Mouse (Mus musculus) heart, embryonic 14.5 days (tissue): Measurements from ENCODE around the gene Nisch. TPM values are rescaled to one million over a fixed set of nuclear protein-coding genes. Genes with fewer than 3 reads are reported as not detected.

ENCODE experiments used
- ATAC-seq: fragments of 200-750 bp; cut with Nextera tagmentation; 2 replicates; pipeline ENCODE4 v1.8.0; 2017; ENCODE audit warnings: low read depth, moderate TSS enrichment; ENCODE audit not compliant: insufficient number of reproducible peaks, insufficient read depth, low FRiP score
- H3K27ac ChIP-seq, 2 experiments: fragments of 200-500 bp in 1 of 2; fragments of 300-500 bp in 1 of 2; sonication (generic) in 1 of 2; replicated peaks in 1 of 2; 2 replicates each; pipeline ENCODE4 v1.5.1; 2012 to 2014; ENCODE audit warnings: low read depth in 2 of 2, low read length in 2 of 2, control low read depth in 1 of 2, mild to moderate bottlenecking in 1 of 2, mixed read lengths in 1 of 2; ENCODE audit not compliant: control insufficient read depth in 1 of 2, insufficient read depth in 1 of 2
- H3K27me3 ChIP-seq: fragments of 300-500 bp; sonication (generic); 2 replicates; pipeline ENCODE4 v1.6.1; 2014; ENCODE audit warnings: mild to moderate bottlenecking, low read length, control low read depth; ENCODE audit not compliant: control insufficient read depth, insufficient read depth
- H3K36me3 ChIP-seq: fragments of 300-500 bp; sonication (generic); 2 replicates; pipeline ENCODE4 v1.6.1; 2014; ENCODE audit warnings: mild to moderate bottlenecking, control low read depth, low read length, mixed read lengths; ENCODE audit not compliant: control insufficient read depth, insufficient read depth
- H3K4me1 ChIP-seq, 2 experiments: fragments of 200-500 bp in 1 of 2; fragments of 300-500 bp in 1 of 2; sonication (generic) in 1 of 2; 2 replicates each; pipeline ENCODE4 v1.6.1; 2012 to 2014; ENCODE audit warnings: low read length in 2 of 2, control low read depth in 1 of 2, mixed read lengths in 1 of 2; ENCODE audit not compliant: control insufficient read depth in 2 of 2, insufficient read depth in 2 of 2
- H3K4me2 ChIP-seq: fragments of 300-500 bp; sonication (generic); 2 replicates; pipeline ENCODE4 v1.6.1; 2014; ENCODE audit warnings: mild to moderate bottlenecking, low read length
- H3K4me3 ChIP-seq, 2 experiments: fragments of 200-500 bp in 1 of 2; fragments of 300-500 bp in 1 of 2; sonication (generic) in 1 of 2; 2 replicates each; pipeline ENCODE4 v1.5.1; 2012 to 2014; ENCODE audit warnings: low read length in 2 of 2, mild to moderate bottlenecking in 2 of 2, control low read depth in 1 of 2, low read depth in 1 of 2, moderate library complexity in 1 of 2; ENCODE audit not compliant: control insufficient read depth in 1 of 2, insufficient read depth in 1 of 2
- H3K9ac ChIP-seq: fragments of 300-500 bp; sonication (generic); 2 replicates; pipeline ENCODE4 v1.6.1; 2014; ENCODE audit warnings: mild to moderate bottlenecking, low read length
- H3K9me3 ChIP-seq: fragments of 300-500 bp; sonication (generic); 2 replicates; pipeline ENCODE4 v1.6.1; 2016; ENCODE audit warnings: low read length, control low read depth; ENCODE audit not compliant: control insufficient read depth
- WGBS: fragments of 180-500 bp; shearing (Covaris S2); extraction: QIAGEN DNeasy Blood & Tissue Kit; methylation state at CpG from one replicate; pipeline ENCODE4 v1.1.7; 2014; 5-methylcytosine and 5-hydroxymethylcytosine counted together
- polyA plus RNA-seq: library from polyadenylated mRNA; unstranded; fragments of >200 nt; fragmentation: Nextera tagmentation; extraction: Ambion mirVana; gene quantifications from 2 replicates; pipeline ENCODE4 v1.2.1, GENCODE M21; 2014

Nisch gene
- polyA plus RNA-seq, 1 experiment from 2014 or later: 308 TPM

- WGBS: 83% methylated on average over 12 of the region's 12 CpGs
- no peak for ATAC-seq
- H3K9ac ChIP-seq: no peak overlapping the region
- H3K4me1 ChIP-seq: no peaks in the 10 kb centered on the region
- peaks cover 80% of the 10 kb centered on the region for H3K36me3 ChIP-seq
- no peak overlapping the region for H3K4me3 ChIP-seq
- H3K27me3 ChIP-seq: no peaks in the 10 kb centered on the region
- 0 out of 2 replicates have a peak, but pooled peaks cover 3% of the 10 kb centered on the region for H3K9me3 ChIP-seq
- H3K4me2 ChIP-seq: no peak overlapping the region
- no peak overlapping the region for H3K27ac ChIP-seq
Measured at GRCm38 (mm10) chr14:31139666-31140065, 77.1 kb downstream of the Nisch start.

GRCm38 (mm10) chr14:31138897-31139429 lies 77.8 kb downstream of the Nisch start:
- ATAC-seq: no peak
- H3K4me2 ChIP-seq: no peak overlapping the region
- peaks cover 84% of the 10 kb centered on the region for H3K36me3 ChIP-seq
- 0 out of 2 replicates have a peak, but pooled peaks cover 3% of the 10 kb centered on the region for H3K9me3 ChIP-seq
- WGBS: 88% methylated on average over 9 of the region's 9 CpGs
- H3K9ac ChIP-seq: no peak overlapping the region
- no peaks in the 10 kb centered on the region for H3K4me1 ChIP-seq
- H3K27ac ChIP-seq: no peak overlapping the region
- H3K4me3 ChIP-seq: no peak overlapping the region
- H3K27me3 ChIP-seq: no peaks in the 10 kb centered on the region

- no peak overlapping the region for H3K4me3 ChIP-seq
- H3K9me3 ChIP-seq: 0 out of 2 replicates have a peak, but pooled peaks cover 3% of the 10 kb centered on the region
- H3K9ac ChIP-seq: no peak overlapping the region
- WGBS: 85% methylated on average over 26 of the region's 35 CpGs
- H3K27ac ChIP-seq: peak overlapping the region in 1 of 2 experiments; percentile 47; a peak in 1 of 4 replicates
- peaks cover 0 to under 1% of the 10 kb centered on the region in 2 experiments; a peak in 2 of 4 replicates for H3K4me1 ChIP-seq
- no peak for ATAC-seq
- H3K36me3 ChIP-seq: peaks cover 84% of the 10 kb centered on the region
- H3K4me2 ChIP-seq: no peak overlapping the region
- H3K27me3 ChIP-seq: no peaks in the 10 kb centered on the region
Measured at GRCm38 (mm10) chr14:31138219-31138896, 78.4 kb downstream of the Nisch start.

- no peak for ATAC-seq
- H3K9me3 ChIP-seq: 0 out of 2 replicates have a peak, but pooled peaks cover 3% of the 10 kb centered on the region
- no peaks in the 10 kb centered on the region for H3K27me3 ChIP-seq
- WGBS: 72% methylated on average over 11 of the region's 11 CpGs
- H3K4me2 ChIP-seq: no peak overlapping the region
- peak overlapping the region; percentile 36 to 47; a peak in 3 of 4 replicates for H3K27ac ChIP-seq
- peaks cover 84% of the 10 kb centered on the region for H3K36me3 ChIP-seq
- H3K4me3 ChIP-seq: no peak overlapping the region
- H3K4me1 ChIP-seq: peaks cover 4 to 6% of the 10 kb centered on the region in 2 experiments; a peak in 3 of 4 replicates
- H3K9ac ChIP-seq: 0 out of 2 replicates have a peak overlapping the region, but pooled peaks have one; percentile 3
Measured at GRCm38 (mm10) chr14:31137791-31138190, 79.0 kb downstream of the Nisch start.

- WGBS: 79% methylated on average over 10 of the region's 10 CpGs
- Histone ChIP-seq H3K36me3 (peaks cover 79% of the 10 kb centered on the region), H3K9me3 (no peaks in the 10 kb centered on the region), H3K4me3 (no peak overlapping the region), H3K27me3 (no peaks in the 10 kb centered on the region), H3K27ac (peak overlapping the region in 1 of 2 experiments; percentile 47; a peak in 2 of 4 replicates), H3K4me1 (peaks cover 7 to 12% of the 10 kb centered on the region in 2 experiments; a peak in 3 of 4 replicates), H3K4me2 (no peak overlapping the region), H3K9ac (no peak overlapping the region)
- ATAC-seq: no peak
Measured at GRCm38 (mm10) chr14:31137281-31137595, 79.5 kb downstream of the Nisch start.

- 81% methylated on average over 26 of the region's 26 CpGs for WGBS
- Histone ChIP-seq H3K9ac (no peak overlapping the region), H3K36me3 (peaks cover 73% of the 10 kb centered on the region), H3K4me3 (no peak overlapping the region), H3K27ac (peak overlapping the region in 1 of 2 experiments; percentile 47; a peak in 1 of 4 replicates), H3K27me3 (no peaks in the 10 kb centered on the region), H3K4me2 (no peak overlapping the region), H3K4me1 (peaks cover 11 to 18% of the 10 kb centered on the region in 2 experiments), H3K9me3 (no peaks in the 10 kb centered on the region)
- ATAC-seq: no peak
Measured at GRCm38 (mm10) chr14:31136411-31137280, 80.1 kb downstream of the Nisch start.
